In the genomic region with DNA sequence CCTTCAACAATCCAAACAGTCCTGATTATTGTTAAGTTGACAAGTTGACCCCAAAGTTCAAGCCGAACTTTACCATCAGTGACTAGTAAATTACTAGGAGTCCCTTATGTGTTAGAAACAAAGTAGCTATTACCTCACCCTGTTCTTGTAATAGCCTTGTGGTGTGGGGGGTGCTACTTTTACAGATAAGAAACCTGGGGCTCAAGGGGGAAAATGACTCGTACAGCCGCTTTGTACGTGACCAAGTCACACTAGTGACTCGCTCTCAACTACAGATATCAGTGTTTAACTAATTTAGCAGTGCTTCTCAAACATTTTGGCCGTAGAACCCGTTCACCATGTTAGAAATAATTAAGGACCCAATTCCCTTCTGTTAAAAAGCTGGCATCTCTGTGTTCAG, we compare ENCODE assay signal across 24 mouse cellular contexts.
DNase-seq lines count a peak whose midpoint lies in the region; ATAC-seq and TF ChIP-seq lines count a peak whose summit lies in the region.
"Had no signal": no experiment of that assay in that cellular context is flagged by ENCODE, and none has a peak within 500 bp of the region (broad histone marks: within the 10 kb centered on the region; RNA-seq: fewer than 3 reads in every experiment).

No protein-coding gene starts in this region.

- in situ Hi-C loops in CH12.LX (cut with MboI; ENCODE audit: low pct_ligation_motif_present, low pct_unique_long_range_greater_than_20kb, low sequenced_read_pairs) = no loop called here

- H3K9ac ChIP-seq in heart, postnatal 0 days (replicated peaks; ENCODE audit: low read depth, low read length) = no peak overlapping the region
- H3K9ac ChIP-seq in heart, embryonic 12.5 days = no peak overlapping the region
- peak overlapping the region; percentile 57 for H3K9ac ChIP-seq in CH12.LX (ENCODE audit: insufficient read depth, low read depth)
- no peak overlapping the region for H3K9ac ChIP-seq in hindbrain, embryonic 14.5 days
- H3K9ac ChIP-seq: embryonic facial prominence, embryonic 13.5 days; forebrain, embryonic 12.5 days; forebrain, embryonic 15.5 days; hindbrain, embryonic 15.5 days had no signal

- H3K36me3 ChIP-seq in heart, postnatal 0 days (replicated peaks; ENCODE audit: control insufficient read depth, insufficient read depth, low read length) = no peaks in the 10 kb centered on the region
- H3K36me3 ChIP-seq in heart, embryonic 12.5 days = no peaks in the 10 kb centered on the region
- H3K36me3 ChIP-seq in CH12.LX (replicated peaks in 1 of 2; ENCODE audit: control insufficient read depth in 1 of 2, insufficient read depth in 1 of 2, low read length in 1 of 2) = peaks cover 0 to 44% of the 10 kb centered on the region in 2 experiments
- H3K36me3 ChIP-seq in limb, embryonic 10.5 days = no peaks in the 10 kb centered on the region
- no peaks in the 10 kb centered on the region for H3K36me3 ChIP-seq in hindbrain, embryonic 14.5 days (replicated peaks; ENCODE audit: control insufficient read depth, insufficient read depth)
- H3K36me3 ChIP-seq: embryonic facial prominence, embryonic 10.5 days; embryonic facial prominence, embryonic 13.5 days; forebrain, embryonic 12.5 days; forebrain, embryonic 15.5 days; hindbrain, embryonic 15.5 days had no signal

- peaks cover 34% of the 10 kb centered on the region for H3K79me2 ChIP-seq in CH12.LX (replicated peaks; ENCODE audit: control insufficient read depth, extremely low read depth, insufficient read depth, poor library complexity, severe bottlenecking)

- TF ChIP-seq POLR2A in CH12.LX (IDR thresholded peaks at IDR 0.05; ENCODE audit: low read depth, low read length) = no peak

- dilution Hi-C loops in CH12.LX (cut with MboI; ENCODE audit: extremely low pct_ligation_motif_present, extremely low pct_unique_long_range_greater_than_20kb, low sequenced_read_pairs) = no loop called here

- no peak for TF ChIP-seq CTCF in heart, postnatal 0 days (IDR thresholded peaks at IDR 0.05; ENCODE audit: low read depth)
- no peak for TF ChIP-seq CTCF in CH12.LX (conservative IDR thresholded peaks at IDR 0.05 in 1 of 2, IDR thresholded peaks at IDR 0.05 in 1 of 2; ENCODE audit: low read depth in 2 of 2, low read length in 2 of 2)

- peak overlapping the region; percentile 32; the same call in 1 of the 2 replicates for H3K27ac ChIP-seq in heart, postnatal 0 days (ENCODE audit: low read depth)
- no peak overlapping the region for H3K27ac ChIP-seq in heart, embryonic 12.5 days (ENCODE audit: poor library complexity, severe bottlenecking)
- H3K27ac ChIP-seq in CH12.LX (ENCODE audit: insufficient read depth, low read depth) = peak overlapping the region; percentile 28; the same call in 1 of the 2 replicates
- H3K27ac ChIP-seq in limb, embryonic 10.5 days = no peak overlapping the region
- no peak overlapping the region for H3K27ac ChIP-seq in hindbrain, embryonic 14.5 days
- H3K27ac ChIP-seq: embryonic facial prominence, embryonic 10.5 days; embryonic facial prominence, embryonic 13.5 days; forebrain, embryonic 12.5 days; forebrain, embryonic 15.5 days; hindbrain, embryonic 15.5 days had no signal

- H3K9me3 ChIP-seq in heart, postnatal 0 days (replicated peaks; ENCODE audit: control insufficient read depth, low read length) = no peaks in the 10 kb centered on the region
- H3K9me3 ChIP-seq in heart, embryonic 12.5 days (replicated peaks) = no peaks in the 10 kb centered on the region
- H3K9me3 ChIP-seq in CH12.LX (replicated peaks; ENCODE audit: low read length) = no peaks in the 10 kb centered on the region
- H3K9me3 ChIP-seq in limb, embryonic 10.5 days (replicated peaks) = no peaks in the 10 kb centered on the region
- H3K9me3 ChIP-seq in hindbrain, embryonic 14.5 days (ENCODE audit: control insufficient read depth, low read length) = no peaks in the 10 kb centered on the region
- H3K9me3 ChIP-seq: embryonic facial prominence, embryonic 10.5 days; embryonic facial prominence, embryonic 13.5 days; forebrain, embryonic 12.5 days; forebrain, embryonic 15.5 days; hindbrain, embryonic 15.5 days had no signal

- WGBS in heart, postnatal 0 days = 43% methylated on average over 7 of the region's 7 CpGs
- WGBS in heart, embryonic 12.5 days = 48% methylated on average over 7 of the region's 7 CpGs
- WGBS in limb, embryonic 10.5 days = 63% methylated on average over 7 of the region's 7 CpGs
- 89% methylated on average over 7 of the region's 7 CpGs for WGBS in hindbrain, embryonic 14.5 days

- H3K27me3 ChIP-seq in heart, postnatal 0 days (ENCODE audit: control insufficient read depth, insufficient read depth, low read length) = no peaks in the 10 kb centered on the region
- H3K27me3 ChIP-seq in heart, embryonic 12.5 days (replicated peaks) = no peaks in the 10 kb centered on the region
- no peaks in the 10 kb centered on the region for H3K27me3 ChIP-seq in CH12.LX (replicated peaks)
- no peaks in the 10 kb centered on the region for H3K27me3 ChIP-seq in limb, embryonic 10.5 days (ENCODE audit: low read depth, poor library complexity, severe bottlenecking)
- H3K27me3 ChIP-seq in hindbrain, embryonic 14.5 days (ENCODE audit: control insufficient read depth, insufficient read depth, low read length) = no peaks in the 10 kb centered on the region
- H3K27me3 ChIP-seq: embryonic facial prominence, embryonic 13.5 days; hindbrain, embryonic 15.5 days had no signal

- peak; percentile 64 for DNase-seq in heart, adult 11 months
- DNase-seq in heart, adult 8-10 months (ENCODE audit: low spot score) = no peak
- no peak for DNase-seq in heart, postnatal 0 days (ENCODE audit: low spot score)
- DNase-seq in CH12.LX (ENCODE audit: extremely low read depth) = peak; percentile 77
- DNase-seq in limb, embryonic 10.5 days (ENCODE audit: low spot score) = peak; percentile 19
- DNase-seq in hindbrain, embryonic 14.5 days (ENCODE audit: low spot score) = no peak
- DNase-seq: adrenal gland, postnatal 14 days; B cell, adult 2 months; cerebellum, adult 11-12 months; cerebellum, adult 8-10 months; cerebellum, postnatal 10 days; cerebellum, postnatal 36 days; embryo, embryonic 11 days; gastrocnemius, postnatal 10 days; heart, postnatal 14 days; heart, postnatal 4 days had no signal

- TF ChIP-seq RAD21 in CH12.LX (IDR thresholded peaks at IDR 0.05; ENCODE audit: low read depth, low read length) = no peak; the same call in 1 of the 2 replicates

- ATAC-seq in heart, postnatal 0 days (ENCODE audit: insufficient read depth, low read depth) = no peak
- ATAC-seq in heart, embryonic 12.5 days (ENCODE audit: insufficient number of reproducible peaks, low FRiP score) = no peak
- no peak for ATAC-seq in hindbrain, embryonic 14.5 days (ENCODE audit: low FRiP score)
- ATAC-seq: forebrain, embryonic 15.5 days; intestine, postnatal 0 days had no signal

- no peak overlapping the region for H3K4me3 ChIP-seq in heart, postnatal 0 days (ENCODE audit: low read depth, low read length)
- no peak overlapping the region for H3K4me3 ChIP-seq in heart, embryonic 12.5 days
- H3K4me3 ChIP-seq in CH12.LX (replicated peaks in 1 of 3; ENCODE audit: low read depth in 2 of 3, low read length in 2 of 3, poor library complexity in 1 of 3) = no peak overlapping the region
- H3K4me3 ChIP-seq in limb, embryonic 10.5 days = no peak overlapping the region
- H3K4me3 ChIP-seq in hindbrain, embryonic 14.5 days (replicated peaks; ENCODE audit: low read length) = no peak overlapping the region
- H3K4me3 ChIP-seq: embryonic facial prominence, embryonic 10.5 days; embryonic facial prominence, embryonic 13.5 days; erythroblast, embryonic 14.5 days; forebrain, embryonic 12.5 days; forebrain, embryonic 15.5 days; hindbrain, embryonic 15.5 days had no signal

- H3K4me1 ChIP-seq in heart, postnatal 0 days (ENCODE audit: control insufficient read depth, insufficient read depth) = no peaks in the 10 kb centered on the region
- H3K4me1 ChIP-seq in heart, embryonic 12.5 days (replicated peaks) = peaks cover 14% of the 10 kb centered on the region
- H3K4me1 ChIP-seq in CH12.LX (ENCODE audit: control insufficient read depth in 1 of 2, insufficient read depth in 2 of 2) = peaks cover 30 to 78% of the 10 kb centered on the region in 2 experiments
- H3K4me1 ChIP-seq in limb, embryonic 10.5 days = peaks cover 14% of the 10 kb centered on the region; the same call in 1 of the 2 replicates
- H3K4me1 ChIP-seq in hindbrain, embryonic 14.5 days (replicated peaks; ENCODE audit: control insufficient read depth, insufficient read depth, low read length) = 0 out of 2 replicates have a peak, but pooled peaks cover 10% of the 10 kb centered on the region
- H3K4me1 ChIP-seq: forebrain, embryonic 12.5 days; forebrain, embryonic 15.5 days had no signal

- no peak for TF ChIP-seq EP300 in heart, postnatal 0 days (IDR thresholded peaks at IDR 0.05; ENCODE audit: low read depth)
- peak; percentile 40; the same call in 1 of the 2 replicates for TF ChIP-seq EP300 in CH12.LX (IDR thresholded peaks at IDR 0.05; ENCODE audit: low read length)

- H3K4me2 ChIP-seq in heart, postnatal 0 days (ENCODE audit: low read depth, low read length) = no peak overlapping the region
- no peak overlapping the region for H3K4me2 ChIP-seq in heart, embryonic 12.5 days
- H3K4me2 ChIP-seq in CH12.LX (ENCODE audit: insufficient read depth, low read depth, poor library complexity, severe bottlenecking) = peak overlapping the region; percentile 98
- H3K4me2 ChIP-seq in hindbrain, embryonic 14.5 days (replicated peaks) = no peak overlapping the region
- H3K4me2 ChIP-seq: embryonic facial prominence, embryonic 13.5 days; forebrain, embryonic 12.5 days; forebrain, embryonic 15.5 days; hindbrain, embryonic 15.5 days had no signal

TF ChIP-seq in CH12.LX, 34 proteins besides CTCF, POLR2A, EP300 and RAD21 (continues in another document):
- TF ChIP-seq MYC (IDR thresholded peaks at IDR 0.05; ENCODE audit: low read depth, low read length) (0 out of 2 replicates have a peak, but pooled peaks have one; percentile 35), CHD2 (IDR thresholded peaks at IDR 0.05; ENCODE audit: low read length) (peak; percentile 35), BHLHE40 (IDR thresholded peaks at IDR 0.05; ENCODE audit: low read depth, low read length) (peak; percentile 96), IRF4 (IDR thresholded peaks at IDR 0.05; ENCODE audit: low read depth, low read length) (peak; percentile 87), JUN (IDR thresholded peaks at IDR 0.05; ENCODE audit: insufficient read depth, low read depth, low read length) (peak; percentile 53), MAZ (IDR thresholded peaks at IDR 0.05; ENCODE audit: low read depth, low read length) (0 out of 2 replicates have a peak, but pooled peaks have one; percentile 39), ZC3H11A (IDR thresholded peaks at IDR 0.05; ENCODE audit: low read depth, low read length) (no peak), MAX (IDR thresholded peaks at IDR 0.05; ENCODE audit: low read length) (peak; percentile 42; the same call in 1 of the 2 replicates), ETS1 (conservative IDR thresholded peaks at IDR 0.05; ENCODE audit: low read depth, low read length) (peak; percentile 91), TBP (conservative IDR thresholded peaks at IDR 0.05; ENCODE audit: low read depth, low read length) (0 out of 2 replicates have a peak, but pooled peaks have one; percentile 39), PAX5 (IDR thresholded peaks at IDR 0.05; ENCODE audit: low read length) (no peak), JUND (conservative IDR thresholded peaks at IDR 0.05; ENCODE audit: low read depth, low read length) (no peak)

Comparison
In these comparisons a context has a peak if more than half of its experiments do, and no peak if none do; other contexts are left out.
1. DNase-seq: peak in heart, adult 11 months (single experiment), CH12.LX (single experiment) and limb, embryonic 10.5 days (single experiment); none in heart, adult 8-10 months (single experiment), heart, postnatal 0 days (single experiment) and hindbrain, embryonic 14.5 days (single experiment).
2. H3K27ac ChIP-seq: peak in heart, postnatal 0 days (single experiment) and CH12.LX (single experiment); none in heart, embryonic 12.5 days (single experiment), limb, embryonic 10.5 days (single experiment) and hindbrain, embryonic 14.5 days (single experiment).